Mouse (Mus musculus): ENCODE results near the gene Mcmbp. TPM values are rescaled to one million over a fixed set of nuclear protein-coding genes. Genes with fewer than 3 reads are reported as not detected.
A peak's percentile ranks its signal among the peaks of the same experiment; 100 is the strongest.

The Mcmbp gene
- 63.6 and 69.0 TPM in 2 replicates for polyA plus RNA-seq (2012; ENCODE audit: insufficient read depth, insufficient read length, missing spikeins)

DNA sequence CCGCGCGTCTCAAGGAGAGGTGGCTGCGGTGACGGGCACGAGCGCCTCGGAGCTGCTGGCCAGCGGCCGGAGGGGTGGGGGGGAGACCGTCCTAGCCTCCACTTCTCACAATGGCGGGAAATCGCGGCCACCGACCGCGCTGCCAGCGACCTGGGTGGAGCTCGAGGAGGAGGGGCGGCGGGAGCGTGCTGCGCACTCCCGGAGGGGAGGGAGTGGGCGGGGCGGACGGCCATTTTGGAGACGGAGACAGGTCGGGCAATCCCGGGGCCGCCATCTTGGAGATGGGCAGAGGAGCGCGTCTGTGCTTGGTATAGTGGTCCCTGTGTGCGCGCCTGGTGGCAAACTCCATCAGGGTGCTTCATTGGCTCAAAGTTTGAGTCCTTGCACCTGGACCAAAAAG is at the start of gene Mcmbp:
Gene Mcmbp, minus strand, starts transcription at position 162 of the 400 bp plus-strand sequence.
- TF ChIP-seq CTCF (IDR thresholded peaks at IDR 0.05; ENCODE audit: low read depth, low read length) = no peak
- TF ChIP-seq POLR2A (IDR thresholded peaks at IDR 0.05; ENCODE audit: borderline replicate concordance, low read depth, low read length) = no peak
- H3K27ac ChIP-seq (ENCODE audit: insufficient read depth, low read depth, low read length) = peak within 1 kb of the TSS; percentile 87
- peak within 1 kb of the TSS; percentile 96 for H3K4me3 ChIP-seq (ENCODE audit: insufficient read depth, low read length)
- peaks cover 20% of the 10 kb centered on the region for H3K4me1 ChIP-seq (ENCODE audit: control insufficient read depth, insufficient read depth, low read length)

DNA sequence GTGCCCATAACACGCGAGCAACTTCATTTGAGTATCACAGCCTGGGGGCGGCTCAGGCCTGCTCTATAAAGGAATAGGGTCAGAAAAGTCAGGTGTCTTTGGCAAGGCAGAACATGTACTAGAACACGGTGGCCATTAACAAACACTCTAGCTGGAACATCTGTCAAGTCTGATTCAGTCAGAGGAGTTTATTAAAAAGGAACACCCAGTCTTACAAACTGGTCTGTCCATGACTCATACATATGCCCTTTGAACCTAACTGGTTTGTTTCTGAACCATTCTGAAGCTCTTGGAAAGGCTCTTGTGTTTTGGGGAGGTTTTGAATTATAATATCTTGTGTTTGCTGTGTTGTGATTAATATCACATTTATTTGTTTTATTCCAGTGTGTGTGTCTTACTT is 49.8 kb upstream of the Mcmbp start:
- Histone ChIP-seq H3K4me3 (ENCODE audit: insufficient read depth, low read length) (no peak overlapping the region), H3K4me1 (ENCODE audit: control insufficient read depth, insufficient read depth, low read length) (peaks cover 5% of the 10 kb centered on the region; the same call in 1 of the 2 replicates), H3K27ac (ENCODE audit: insufficient read depth, low read depth, low read length) (no peak overlapping the region)
- TF ChIP-seq POLR2A (IDR thresholded peaks at IDR 0.05; ENCODE audit: borderline replicate concordance, low read depth, low read length) (no peak), CTCF (IDR thresholded peaks at IDR 0.05; ENCODE audit: low read depth, low read length) (no peak)

DNA sequence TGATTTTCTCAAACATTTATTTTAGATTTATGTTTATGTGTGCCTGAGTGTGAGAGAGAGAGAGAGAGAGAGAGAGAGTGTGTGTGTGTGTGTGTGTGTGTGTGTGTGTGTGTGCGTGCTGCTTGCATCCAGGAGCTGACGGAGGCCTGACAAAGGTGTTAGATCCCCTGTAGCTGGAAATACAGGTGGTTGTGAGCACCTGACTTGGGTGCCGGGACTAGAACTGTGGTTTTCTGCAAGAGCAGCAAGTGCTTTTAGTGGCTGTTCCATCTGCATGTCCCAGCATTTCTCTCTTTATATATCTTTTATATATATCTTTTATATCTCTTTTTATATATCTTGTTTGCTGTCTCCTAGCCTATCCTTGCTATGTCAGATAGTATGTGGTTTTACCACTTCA is 41.6 kb upstream of the Mcmbp start:
- no peaks in the 10 kb centered on the region for H3K4me1 ChIP-seq (ENCODE audit: control insufficient read depth, insufficient read depth, low read length)
- no peak for TF ChIP-seq CTCF (IDR thresholded peaks at IDR 0.05; ENCODE audit: low read depth, low read length)
- no peak overlapping the region for H3K4me3 ChIP-seq (ENCODE audit: insufficient read depth, low read length)
- H3K27ac ChIP-seq (ENCODE audit: insufficient read depth, low read depth, low read length) = no peak overlapping the region

DNA sequence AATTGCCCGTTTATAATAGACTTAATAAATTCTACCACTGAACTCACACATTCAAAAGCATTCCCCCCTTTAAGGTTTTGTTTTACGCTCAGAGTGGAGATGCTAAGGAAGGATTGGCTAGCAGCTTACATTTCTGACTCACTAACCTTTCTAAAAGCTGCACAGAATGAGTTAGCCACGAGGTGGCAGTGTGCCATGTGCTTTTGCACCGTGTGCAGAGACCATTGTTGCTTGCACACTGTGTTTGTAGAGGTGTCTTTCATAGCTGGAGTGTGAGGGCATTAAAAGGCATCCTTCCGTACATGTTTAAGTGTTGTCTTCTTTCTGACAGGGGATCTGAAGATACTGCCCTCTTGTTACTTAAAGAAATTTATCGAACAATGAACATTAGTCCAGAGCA is 39.0 kb upstream of the Mcmbp start:
- Histone ChIP-seq H3K4me3 (ENCODE audit: insufficient read depth, low read length) (no peak overlapping the region), H3K27ac (ENCODE audit: insufficient read depth, low read depth, low read length) (no peak overlapping the region), H3K4me1 (ENCODE audit: control insufficient read depth, insufficient read depth, low read length) (no peaks in the 10 kb centered on the region)
- TF ChIP-seq POLR2A (IDR thresholded peaks at IDR 0.05; ENCODE audit: borderline replicate concordance, low read depth, low read length) (no peak), CTCF (IDR thresholded peaks at IDR 0.05; ENCODE audit: low read depth, low read length) (no peak; the same call in 1 of the 2 replicates)

DNA sequence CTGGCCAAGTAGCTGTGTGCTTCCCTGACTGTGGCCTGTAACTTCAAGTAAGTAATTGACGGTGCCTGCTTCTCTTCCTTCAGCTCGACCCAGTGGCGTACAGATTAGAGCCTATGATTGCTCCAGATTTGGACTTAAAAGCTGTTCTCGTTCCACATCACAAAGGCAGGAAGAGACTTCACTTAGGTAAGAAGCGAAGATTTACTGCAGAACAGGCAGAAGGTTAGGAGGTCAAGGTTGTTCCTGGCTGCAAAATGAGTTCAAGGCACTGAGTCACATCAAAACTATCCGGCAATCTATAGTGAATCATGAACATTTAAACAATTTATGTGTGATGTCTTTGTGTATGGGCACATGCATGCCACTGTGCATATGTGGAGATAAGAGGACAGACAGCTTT is 36.9 kb upstream of the Mcmbp start:
- H3K4me3 ChIP-seq (ENCODE audit: insufficient read depth, low read length) = no peak overlapping the region
- TF ChIP-seq POLR2A (IDR thresholded peaks at IDR 0.05; ENCODE audit: borderline replicate concordance, low read depth, low read length) (no peak), CTCF (IDR thresholded peaks at IDR 0.05; ENCODE audit: low read depth, low read length) (no peak)
- H3K4me1 ChIP-seq (ENCODE audit: control insufficient read depth, insufficient read depth, low read length) = no peaks in the 10 kb centered on the region
- no peak overlapping the region for H3K27ac ChIP-seq (ENCODE audit: insufficient read depth, low read depth, low read length)

DNA sequence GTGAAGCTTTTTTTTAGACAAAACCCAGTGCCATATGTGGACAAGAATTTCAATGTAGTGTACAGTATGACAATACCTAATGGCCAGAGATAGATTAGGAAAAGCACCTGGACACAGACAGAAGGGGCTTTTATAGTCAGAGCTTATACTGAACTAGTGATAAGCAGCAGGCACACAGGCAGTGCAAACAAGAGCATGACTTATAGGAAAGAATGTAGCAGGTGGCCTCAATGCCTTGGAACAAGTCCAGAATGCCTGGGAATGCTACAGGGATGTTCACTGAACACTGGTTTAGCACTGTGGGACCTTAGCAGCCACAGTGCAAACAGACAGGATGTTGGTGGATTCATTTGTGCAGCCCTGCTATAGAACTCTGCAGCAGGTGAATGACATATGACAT is 26.4 kb upstream of the Mcmbp start:
- TF ChIP-seq POLR2A (IDR thresholded peaks at IDR 0.05; ENCODE audit: borderline replicate concordance, low read depth, low read length) = no peak

DNA sequence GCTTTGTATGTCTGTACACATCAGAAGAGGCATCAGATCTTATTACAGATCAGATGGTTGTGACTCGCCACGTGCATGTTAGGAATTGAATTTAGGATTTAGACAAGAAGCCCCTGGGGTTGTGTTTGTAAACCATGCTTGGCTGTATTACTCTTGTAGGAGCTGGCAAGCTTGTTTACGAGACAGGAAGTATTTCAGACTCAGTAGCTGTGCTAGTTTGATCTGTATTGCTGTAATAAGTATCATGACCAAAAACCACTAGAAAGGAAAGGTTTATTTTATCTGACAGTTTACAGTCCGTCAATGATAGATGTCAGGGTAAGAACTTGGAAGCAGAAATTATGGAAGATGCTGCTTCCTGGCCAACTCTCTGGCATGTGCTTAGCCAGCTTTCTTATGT is 18.7 kb upstream of the Mcmbp start:
- H3K27ac ChIP-seq (ENCODE audit: insufficient read depth, low read depth, low read length) = no peak overlapping the region
- H3K4me3 ChIP-seq (ENCODE audit: insufficient read depth, low read length) = no peak overlapping the region
- no peak for TF ChIP-seq POLR2A (IDR thresholded peaks at IDR 0.05; ENCODE audit: borderline replicate concordance, low read depth, low read length)
- no peak for TF ChIP-seq CTCF (IDR thresholded peaks at IDR 0.05; ENCODE audit: low read depth, low read length)
- H3K4me1 ChIP-seq (ENCODE audit: control insufficient read depth, insufficient read depth, low read length) = no peaks in the 10 kb centered on the region

More for the DNA sequence above, 26.4 kb upstream of the Mcmbp start:
- Histone ChIP-seq H3K4me3 (ENCODE audit: insufficient read depth, low read length) (no peak overlapping the region), H3K4me1 (ENCODE audit: control insufficient read depth, insufficient read depth, low read length) (no peaks in the 10 kb centered on the region), H3K27ac (ENCODE audit: insufficient read depth, low read depth, low read length) (no peak overlapping the region)

DNA sequence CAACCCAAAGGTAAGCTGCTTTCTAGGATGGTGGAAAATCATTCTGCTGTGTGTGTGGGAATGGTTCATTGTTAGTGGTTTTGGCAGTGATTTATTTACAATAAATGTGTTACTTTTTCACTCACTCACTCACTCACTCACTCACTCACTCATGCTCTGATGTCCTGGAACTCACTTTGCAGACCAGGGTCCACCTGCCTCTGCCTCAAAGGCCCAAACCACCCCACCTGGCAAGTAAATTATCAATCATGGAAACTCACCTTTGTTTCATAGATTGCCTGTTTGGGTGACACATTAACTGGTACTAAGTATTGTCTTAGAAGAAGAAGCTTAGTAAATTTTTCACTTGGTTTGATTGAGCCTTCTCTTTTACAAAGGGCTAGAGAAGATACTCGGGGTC is 15.1 kb upstream of the Mcmbp start:
- Histone ChIP-seq H3K27ac (ENCODE audit: insufficient read depth, low read depth, low read length) (no peak overlapping the region), H3K4me1 (ENCODE audit: control insufficient read depth, insufficient read depth, low read length) (no peaks in the 10 kb centered on the region), H3K4me3 (ENCODE audit: insufficient read depth, low read length) (no peak overlapping the region)
- TF ChIP-seq CTCF (IDR thresholded peaks at IDR 0.05; ENCODE audit: low read depth, low read length) (no peak), POLR2A (IDR thresholded peaks at IDR 0.05; ENCODE audit: borderline replicate concordance, low read depth, low read length) (no peak)

DNA sequence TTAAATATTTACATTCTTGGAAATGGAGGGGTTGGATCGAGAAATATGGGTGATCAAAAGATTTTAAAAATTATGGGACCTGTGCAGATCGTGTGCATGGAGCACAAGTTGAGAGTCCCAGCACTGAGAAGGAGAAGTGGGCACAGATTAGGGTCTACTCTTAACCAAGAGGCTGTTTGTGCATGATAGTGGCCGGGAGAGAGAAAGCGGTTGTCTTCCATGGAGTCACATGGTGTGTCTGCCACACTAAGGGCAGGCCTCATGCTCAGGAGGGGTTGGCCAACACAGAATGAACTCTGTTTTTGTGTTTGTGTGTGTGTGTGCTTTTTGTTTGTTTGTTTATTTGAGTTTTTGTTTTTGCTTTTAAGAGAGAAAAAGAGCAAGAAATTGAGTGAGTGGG is 11.7 kb upstream of the Mcmbp start:
- Histone ChIP-seq H3K4me1 (ENCODE audit: control insufficient read depth, insufficient read depth, low read length) (peaks cover 13% of the 10 kb centered on the region), H3K27ac (ENCODE audit: insufficient read depth, low read depth, low read length) (no peak overlapping the region), H3K4me3 (ENCODE audit: insufficient read depth, low read length) (no peak overlapping the region)
- TF ChIP-seq POLR2A (IDR thresholded peaks at IDR 0.05; ENCODE audit: borderline replicate concordance, low read depth, low read length) (no peak), CTCF (IDR thresholded peaks at IDR 0.05; ENCODE audit: low read depth, low read length) (no peak)

DNA sequence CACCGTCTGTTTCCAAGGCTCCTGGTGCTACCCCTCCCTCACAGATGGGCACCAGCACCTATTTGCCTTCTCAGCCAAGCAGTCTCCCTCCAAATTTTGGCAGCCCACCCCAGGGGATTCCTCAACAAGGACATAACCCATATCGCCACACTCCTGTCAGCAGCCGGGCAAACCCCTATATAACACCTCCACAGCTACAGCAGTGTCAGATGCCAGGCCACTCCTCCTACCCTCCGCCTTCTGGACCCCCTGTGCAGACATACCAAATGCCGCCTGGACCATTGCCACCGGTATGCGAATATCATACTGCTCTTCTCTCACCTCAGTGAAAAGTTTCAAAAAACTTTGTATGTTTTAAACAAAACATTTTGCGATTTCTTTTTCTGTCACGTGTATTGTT is 10.0 kb upstream of the Mcmbp start:
- H3K4me3 ChIP-seq (ENCODE audit: insufficient read depth, low read length) = no peak overlapping the region
- peaks cover 19% of the 10 kb centered on the region for H3K4me1 ChIP-seq (ENCODE audit: control insufficient read depth, insufficient read depth, low read length)
- H3K27ac ChIP-seq (ENCODE audit: insufficient read depth, low read depth, low read length) = no peak overlapping the region
- TF ChIP-seq CTCF (IDR thresholded peaks at IDR 0.05; ENCODE audit: low read depth, low read length) (no peak), POLR2A (IDR thresholded peaks at IDR 0.05; ENCODE audit: borderline replicate concordance, low read depth, low read length) (no peak)

DNA sequence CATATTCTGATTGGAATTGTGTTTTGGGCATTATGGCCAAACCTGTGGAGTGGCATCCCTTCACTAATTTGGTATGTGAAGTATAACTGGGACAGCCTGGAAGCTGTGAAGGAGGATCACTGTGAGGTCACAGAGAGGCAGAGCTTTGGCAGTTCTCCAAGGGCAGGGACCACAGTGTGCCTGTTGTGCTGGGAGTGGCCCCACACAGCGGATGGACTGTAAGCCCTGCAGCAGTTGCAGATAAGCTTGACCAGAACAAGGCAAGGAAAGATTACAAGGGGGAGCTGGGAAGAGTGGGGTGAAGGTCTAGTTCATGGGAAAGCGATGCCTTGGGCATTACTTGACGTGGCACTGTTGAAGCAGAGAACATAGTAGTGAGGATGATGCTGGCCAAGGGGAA is 8.5 kb upstream of the Mcmbp start:
- TF ChIP-seq POLR2A (IDR thresholded peaks at IDR 0.05; ENCODE audit: borderline replicate concordance, low read depth, low read length) (no peak), CTCF (IDR thresholded peaks at IDR 0.05; ENCODE audit: low read depth, low read length) (no peak)
- no peak overlapping the region for H3K27ac ChIP-seq (ENCODE audit: insufficient read depth, low read depth, low read length)
- peaks cover 23% of the 10 kb centered on the region for H3K4me1 ChIP-seq (ENCODE audit: control insufficient read depth, insufficient read depth, low read length)
- no peak overlapping the region for H3K4me3 ChIP-seq (ENCODE audit: insufficient read depth, low read length)
